Mouse (Mus musculus): Measurements from ENCODE around the gene Slc35c1. TPM values are rescaled to one million over a fixed set of nuclear protein-coding genes. Genes with fewer than 3 reads are reported as not detected.
A peak's percentile ranks its signal among the peaks of the same experiment; 100 is the strongest.

Slc35c1 gene
- 14.8 and 15.5 TPM in 2 replicates for polyA plus RNA-seq (2015; fragmentation: Nextera tagmentation; extraction: Ambion mirVana)

DNA sequence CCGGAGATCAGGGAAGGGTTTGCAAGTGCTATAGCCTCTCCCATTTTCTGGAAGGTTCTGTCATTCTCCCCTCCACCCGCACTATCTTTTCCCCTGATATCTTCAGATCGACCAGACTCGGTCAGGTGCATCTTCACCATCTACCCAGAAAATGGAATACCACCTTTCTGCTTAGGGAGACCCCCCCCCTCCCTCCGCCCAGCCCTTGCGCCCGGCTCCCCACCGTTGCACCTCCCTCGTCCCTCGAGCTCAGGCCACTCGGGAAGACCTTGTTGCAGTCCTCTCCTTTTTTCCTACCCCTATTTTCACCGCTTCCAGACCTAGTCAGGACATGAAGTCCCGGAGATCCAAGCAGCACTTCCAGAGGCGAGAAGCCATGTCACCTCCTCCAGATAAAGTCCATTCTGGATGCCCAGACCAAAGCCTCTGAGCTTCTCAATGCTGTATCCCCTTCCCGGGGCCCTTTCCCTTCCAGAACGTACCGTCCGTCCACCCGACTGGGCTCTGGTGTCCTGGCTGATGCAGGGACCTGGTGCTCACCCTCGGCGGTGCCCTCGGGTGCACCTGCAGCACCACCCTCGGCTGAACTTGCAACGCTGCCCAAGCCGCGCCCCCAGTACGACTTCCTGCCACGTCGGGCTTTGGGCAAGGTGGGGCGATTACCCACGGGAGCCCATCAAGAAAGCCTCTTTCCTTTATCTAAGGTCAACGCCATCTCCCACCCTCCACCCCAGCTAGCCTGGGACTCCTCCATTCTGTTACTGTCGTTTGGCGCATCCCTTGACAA lies at the start of gene Slc35c1:
Gene Slc35c1 (minus strand): TSS at position 618 of the 787 bp plus-strand sequence.
- no peak for TF ChIP-seq CTCF (IDR thresholded peaks at IDR 0.05; ENCODE audit: low read depth)
- DNase-seq (ENCODE audit: low spot score) (no peak), ATAC-seq (replicated peaks; ENCODE audit: low FRiP score, low read depth) (peak; percentile 34; the same call in 1 of the 2 replicates)
- 1% methylated on average over 34 of the region's 34 CpGs for WGBS
- Histone ChIP-seq H3K4me3 (replicated peaks; ENCODE audit: low read depth, low read length) (peak within 1 kb of the TSS; percentile 80), H3K4me2 (ENCODE audit: low read length) (peak within 1 kb of the TSS; percentile 96), H3K36me3 (ENCODE audit: insufficient read depth, low read length) (no peaks in the 10 kb centered on the region), H3K27me3 (ENCODE audit: insufficient read depth, low read length) (no peaks in the 10 kb centered on the region), H3K4me1 (replicated peaks; ENCODE audit: insufficient read depth, low read length) (peaks cover 29% of the 10 kb centered on the region), H3K9me3 (replicated peaks; ENCODE audit: low read length) (no peaks in the 10 kb centered on the region), H3K9ac (ENCODE audit: low read depth, low read length) (peak within 1 kb of the TSS; percentile 70), H3K27ac (peak within 1 kb of the TSS; percentile 68)

DNA sequence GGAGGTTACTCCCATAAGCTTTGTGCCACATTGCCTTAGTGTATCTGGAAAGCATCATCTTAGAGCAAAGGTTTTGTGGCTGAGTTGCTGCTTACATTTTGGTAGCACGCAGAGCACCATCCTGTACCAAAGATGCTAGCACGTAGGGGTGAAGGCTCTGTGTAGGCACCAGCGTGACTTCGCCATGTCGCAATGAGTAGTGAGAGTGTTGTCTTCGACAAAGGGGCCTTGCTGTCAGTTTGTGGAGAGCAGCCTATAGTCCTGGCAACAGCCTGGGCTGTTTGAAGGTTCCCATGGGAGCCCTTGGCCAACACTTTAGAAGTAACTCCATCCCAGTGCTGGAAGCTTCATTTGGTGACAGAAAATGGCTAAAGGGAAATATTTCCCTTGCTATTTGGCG lies 45.0 kb upstream of the Slc35c1 start:
- H3K27ac ChIP-seq, result no peak overlapping the region
- H3K9ac ChIP-seq (ENCODE audit: low read depth, low read length), result no peak overlapping the region
- H3K36me3 ChIP-seq (ENCODE audit: insufficient read depth, low read length), result no peaks in the 10 kb centered on the region
- H3K27me3 ChIP-seq (ENCODE audit: insufficient read depth, low read length), result no peaks in the 10 kb centered on the region
- H3K9me3 ChIP-seq (replicated peaks; ENCODE audit: low read length), result no peaks in the 10 kb centered on the region
- WGBS, result 89% methylated on average over 7 of the region's 7 CpGs
- no peak overlapping the region for H3K4me3 ChIP-seq (replicated peaks; ENCODE audit: low read depth, low read length)
- TF ChIP-seq CTCF (IDR thresholded peaks at IDR 0.05; ENCODE audit: low read depth), result no peak
- DNase-seq (ENCODE audit: low spot score) (no peak), ATAC-seq (replicated peaks; ENCODE audit: low FRiP score, low read depth) (no peak)
- no peak overlapping the region for H3K4me2 ChIP-seq (ENCODE audit: low read length)
- 0 out of 2 replicates have a peak, but pooled peaks cover 2% of the 10 kb centered on the region for H3K4me1 ChIP-seq (replicated peaks; ENCODE audit: insufficient read depth, low read length)

GRCm38 (mm10) chr2:92503421-92503820 lies 43.1 kb upstream of the Slc35c1 start:
- TF ChIP-seq CTCF (IDR thresholded peaks at IDR 0.05; ENCODE audit: low read depth), result peak; percentile 42; the same call in 1 of the 2 replicates
- no peaks in the 10 kb centered on the region for H3K9me3 ChIP-seq (replicated peaks; ENCODE audit: low read length)
- no peaks in the 10 kb centered on the region for H3K27me3 ChIP-seq (ENCODE audit: insufficient read depth, low read length)
- no peaks in the 10 kb centered on the region for H3K36me3 ChIP-seq (ENCODE audit: insufficient read depth, low read length)
- WGBS, result 85% methylated on average over 3 of the region's 3 CpGs
- DNase-seq (ENCODE audit: low spot score), result no peak
- no peak overlapping the region for H3K4me3 ChIP-seq (replicated peaks; ENCODE audit: low read depth, low read length)
- no peak overlapping the region for H3K9ac ChIP-seq (ENCODE audit: low read depth, low read length)
- H3K4me1 ChIP-seq (replicated peaks; ENCODE audit: insufficient read depth, low read length), result 0 out of 2 replicates have a peak, but pooled peaks cover 2% of the 10 kb centered on the region
- ATAC-seq (replicated peaks; ENCODE audit: low FRiP score, low read depth), result no peak
- no peak overlapping the region for H3K4me2 ChIP-seq (ENCODE audit: low read length)
- H3K27ac ChIP-seq, result no peak overlapping the region

- no peak; the same call in 1 of the 2 replicates for ATAC-seq (replicated peaks; ENCODE audit: low FRiP score, low read depth)
Observed at GRCm38 (mm10) chr2:92499701-92500322, 39.5 kb upstream of the Slc35c1 start.

DNA sequence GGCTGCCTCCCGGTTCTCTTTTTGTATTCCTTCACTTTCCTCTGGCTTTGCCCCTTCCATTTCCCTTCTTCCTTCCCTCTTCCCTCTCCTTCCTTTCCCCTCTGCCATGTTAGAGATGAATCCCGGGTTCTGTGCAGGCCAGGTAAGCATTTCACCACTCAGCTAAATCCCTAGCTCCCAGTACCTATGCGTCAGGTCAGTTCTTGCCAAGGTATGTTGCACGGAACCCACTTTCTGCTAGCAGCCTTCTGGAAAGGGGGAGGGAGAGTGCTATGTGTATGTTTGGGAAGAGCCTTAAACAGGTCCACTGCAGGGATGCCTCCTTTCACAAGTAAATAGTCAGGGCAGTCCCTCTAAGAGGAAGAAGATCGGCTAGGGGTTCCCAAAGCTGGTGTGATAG lies 36.8 kb upstream of the Slc35c1 start:
- Histone ChIP-seq H3K4me3 (replicated peaks; ENCODE audit: low read depth, low read length) (no peak overlapping the region), H3K9ac (ENCODE audit: low read depth, low read length) (no peak overlapping the region), H3K9me3 (replicated peaks; ENCODE audit: low read length) (no peaks in the 10 kb centered on the region), H3K4me2 (ENCODE audit: low read length) (no peak overlapping the region), H3K36me3 (ENCODE audit: insufficient read depth, low read length) (no peaks in the 10 kb centered on the region), H3K27me3 (ENCODE audit: insufficient read depth, low read length) (no peaks in the 10 kb centered on the region), H3K27ac (no peak overlapping the region), H3K4me1 (replicated peaks; ENCODE audit: insufficient read depth, low read length) (peaks cover 11% of the 10 kb centered on the region; the same call in 1 of the 2 replicates)
- WGBS, result 78% methylated on average over 5 of the region's 5 CpGs
- DNase-seq (ENCODE audit: low spot score) (no peak), ATAC-seq (replicated peaks; ENCODE audit: low FRiP score, low read depth) (no peak)
- no peak for TF ChIP-seq CTCF (IDR thresholded peaks at IDR 0.05; ENCODE audit: low read depth)

More at GRCm38 (mm10) chr2:92499701-92500322, 39.5 kb upstream of the Slc35c1 start:
- Histone ChIP-seq H3K4me3 (replicated peaks; ENCODE audit: low read depth, low read length) (no peak overlapping the region), H3K36me3 (ENCODE audit: insufficient read depth, low read length) (no peaks in the 10 kb centered on the region), H3K9me3 (replicated peaks; ENCODE audit: low read length) (no peaks in the 10 kb centered on the region), H3K9ac (ENCODE audit: low read depth, low read length) (no peak overlapping the region), H3K4me1 (replicated peaks; ENCODE audit: insufficient read depth, low read length) (0 out of 2 replicates have a peak, but pooled peaks cover 5% of the 10 kb centered on the region), H3K27ac (no peak overlapping the region), H3K4me2 (ENCODE audit: low read length) (no peak overlapping the region), H3K27me3 (ENCODE audit: insufficient read depth, low read length) (no peaks in the 10 kb centered on the region)
- DNase-seq (ENCODE audit: low spot score), result no peak
- no peak for TF ChIP-seq CTCF (IDR thresholded peaks at IDR 0.05; ENCODE audit: low read depth)
- 92% methylated on average over 3 of the region's 3 CpGs for WGBS

DNA sequence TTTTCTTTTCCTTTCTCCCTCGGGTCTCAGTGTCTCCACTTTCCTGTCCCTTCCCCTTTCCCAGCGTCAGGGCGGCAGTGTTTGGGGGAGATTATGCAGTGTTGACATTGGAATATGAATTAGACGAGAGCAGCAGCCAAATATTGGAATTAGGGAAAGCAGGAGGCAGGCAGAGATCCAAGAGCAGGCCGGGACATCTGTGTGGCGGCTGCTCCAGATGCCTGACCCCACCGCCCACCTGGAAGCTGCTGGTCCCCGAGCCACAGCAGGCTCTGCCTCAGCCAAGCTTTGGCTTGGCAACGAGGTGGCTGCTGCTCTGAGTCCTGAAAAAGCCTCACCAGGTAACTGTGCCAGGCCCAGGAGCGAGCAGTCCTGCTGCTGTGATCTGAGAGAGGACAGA lies 36.3 kb upstream of the Slc35c1 start:
- Histone ChIP-seq H3K27ac (no peak overlapping the region), H3K27me3 (ENCODE audit: insufficient read depth, low read length) (no peaks in the 10 kb centered on the region), H3K4me1 (replicated peaks; ENCODE audit: insufficient read depth, low read length) (peaks cover 11% of the 10 kb centered on the region; the same call in 1 of the 2 replicates), H3K9me3 (replicated peaks; ENCODE audit: low read length) (no peaks in the 10 kb centered on the region), H3K9ac (ENCODE audit: low read depth, low read length) (no peak overlapping the region), H3K4me3 (replicated peaks; ENCODE audit: low read depth, low read length) (no peak overlapping the region), H3K36me3 (ENCODE audit: insufficient read depth, low read length) (no peaks in the 10 kb centered on the region), H3K4me2 (ENCODE audit: low read length) (no peak overlapping the region)
- ATAC-seq (replicated peaks; ENCODE audit: low FRiP score, low read depth), result no peak
- TF ChIP-seq CTCF (IDR thresholded peaks at IDR 0.05; ENCODE audit: low read depth), result no peak
- DNase-seq (ENCODE audit: low spot score), result no peak
- 33% methylated on average over 10 of the region's 10 CpGs for WGBS
